Mouse (Mus musculus) cerebellum, postnatal 25 days (tissue): ENCODE data around the gene Rnf114.

Experiments used
- DNase-seq, 2 experiments: peaks; one replicate each; pipeline ENCODE4 v3.0.0; 2021; ENCODE audit warnings: mixed read lengths in 2 of 2

Gene Rnf114

DNA sequence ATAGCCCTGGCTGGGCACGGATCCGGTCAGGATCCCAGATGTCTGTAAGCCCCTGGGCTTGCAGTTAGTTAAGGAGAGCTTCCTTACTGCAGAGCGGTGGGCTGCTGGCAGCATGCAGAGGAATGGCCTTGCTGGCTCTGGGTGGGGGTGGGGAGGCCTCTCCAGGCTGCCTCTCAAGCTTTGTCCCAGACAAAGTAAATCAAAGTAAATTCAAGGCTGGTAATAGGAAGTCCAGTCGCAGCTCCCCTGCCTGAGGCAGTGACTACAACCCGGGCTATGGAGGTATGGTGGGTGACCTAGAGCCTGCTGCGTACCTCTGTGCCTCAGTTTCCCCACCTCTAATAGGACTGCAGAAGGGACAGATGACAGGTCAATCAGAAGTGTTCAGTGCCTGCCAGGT is 48.9 kb downstream of the Rnf114 start:
- no peak for DNase-seq

DNA sequence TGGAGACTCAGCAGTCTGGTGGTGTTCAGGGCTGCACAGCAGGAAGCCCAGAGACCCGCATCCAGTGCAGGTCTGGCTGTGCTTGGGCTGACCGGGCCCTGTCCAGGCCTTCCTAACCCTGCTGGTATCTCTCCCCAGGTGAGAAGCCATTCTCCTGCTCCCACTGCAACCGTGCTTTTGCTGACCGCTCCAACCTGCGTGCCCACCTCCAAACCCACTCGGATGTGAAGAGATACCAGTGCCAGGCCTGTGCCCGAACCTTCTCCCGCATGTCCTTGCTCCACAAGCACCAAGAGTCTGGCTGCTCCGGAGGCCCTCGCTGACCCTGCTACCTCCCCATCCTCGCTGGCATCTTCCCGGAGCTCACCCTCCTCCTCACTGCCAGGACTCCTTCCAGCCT is 49.3 kb downstream of the Rnf114 start:
- DNase-seq: no peak

DNA sequence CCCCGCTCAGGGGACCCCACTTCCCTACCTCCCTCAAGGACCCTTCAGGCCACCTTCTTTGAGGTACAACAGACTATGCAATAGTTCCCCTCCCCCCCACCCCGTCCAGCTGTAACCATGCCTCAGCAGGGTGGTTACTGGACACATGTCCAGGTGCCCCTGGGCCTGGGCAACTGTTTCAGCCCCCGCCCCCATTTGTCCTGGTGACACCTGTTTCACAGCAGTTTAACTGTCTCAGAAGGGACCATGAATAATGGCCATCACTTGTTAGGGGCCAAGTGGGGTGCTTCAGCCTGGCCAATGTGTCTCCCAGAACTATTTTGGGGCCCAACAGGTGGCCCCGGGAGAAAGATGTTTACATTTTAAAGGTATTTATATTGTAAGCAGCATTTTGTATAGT is 49.9 kb downstream of the Rnf114 start:
- no peak for DNase-seq

DNA sequence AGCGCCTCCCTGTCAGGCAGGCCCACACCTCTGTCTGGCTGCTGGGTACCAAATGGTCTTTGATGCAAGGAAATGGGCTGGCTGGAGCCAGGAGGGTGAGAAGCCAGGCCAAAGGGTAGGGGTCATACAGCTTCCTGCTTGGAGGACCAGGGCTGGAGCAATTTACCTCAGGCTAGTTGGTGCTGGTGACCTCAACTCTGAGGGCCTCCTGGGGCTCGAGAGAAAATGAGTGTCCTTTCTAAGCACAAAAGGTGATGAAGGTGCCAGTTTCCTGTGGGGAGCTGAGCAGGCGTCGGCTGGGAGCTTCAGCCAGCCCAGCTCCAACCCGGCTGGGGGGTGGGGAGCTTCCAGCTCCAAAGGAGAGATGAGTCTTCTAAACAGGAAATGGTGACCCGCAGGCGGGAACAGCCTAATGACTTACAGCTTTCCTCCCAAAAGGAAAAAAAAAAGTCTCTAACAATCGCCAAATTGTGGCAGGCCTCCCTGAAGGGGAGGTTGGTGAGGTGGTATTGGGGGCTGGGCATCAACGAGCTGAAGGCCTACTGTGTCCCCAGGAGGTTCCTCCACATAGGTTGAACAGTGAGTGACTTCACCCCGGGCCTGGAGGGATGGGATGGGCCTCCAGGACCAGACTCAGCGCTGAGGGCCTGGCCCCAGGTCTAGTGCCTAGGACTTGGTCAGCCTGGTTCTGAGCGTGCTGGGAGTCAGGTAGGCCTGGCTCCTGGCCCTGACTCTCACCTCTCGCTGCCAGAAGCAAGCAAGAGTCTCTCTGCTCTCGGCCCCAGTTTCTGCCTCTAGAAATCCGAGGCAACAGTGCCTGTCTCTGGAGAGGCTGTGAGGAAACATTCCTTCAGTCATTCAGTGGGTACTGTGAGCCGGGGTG is 50.9 kb downstream of the Rnf114 start:
- DNase-seq: peak in 1 of 2 experiments; percentile 37

DNA sequence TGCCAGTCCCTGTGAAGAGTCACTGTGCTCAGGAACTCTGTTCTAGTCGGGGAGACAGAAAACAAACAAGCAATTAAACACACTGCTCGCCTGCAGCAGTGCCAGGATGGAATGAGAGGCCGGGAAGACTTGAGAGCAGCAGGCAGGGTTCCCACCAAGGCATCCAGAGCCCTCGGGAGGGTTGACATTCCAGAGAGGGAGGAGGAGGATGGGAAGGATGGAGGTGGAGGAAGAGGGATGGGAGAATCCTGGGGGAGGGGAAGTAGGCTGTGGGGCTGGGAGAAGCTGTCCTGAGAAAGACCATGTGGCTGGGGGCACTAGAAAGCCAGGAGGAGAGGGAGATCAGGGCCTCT is 51.5 kb downstream of the Rnf114 start:
- DNase-seq: no peak

DNA sequence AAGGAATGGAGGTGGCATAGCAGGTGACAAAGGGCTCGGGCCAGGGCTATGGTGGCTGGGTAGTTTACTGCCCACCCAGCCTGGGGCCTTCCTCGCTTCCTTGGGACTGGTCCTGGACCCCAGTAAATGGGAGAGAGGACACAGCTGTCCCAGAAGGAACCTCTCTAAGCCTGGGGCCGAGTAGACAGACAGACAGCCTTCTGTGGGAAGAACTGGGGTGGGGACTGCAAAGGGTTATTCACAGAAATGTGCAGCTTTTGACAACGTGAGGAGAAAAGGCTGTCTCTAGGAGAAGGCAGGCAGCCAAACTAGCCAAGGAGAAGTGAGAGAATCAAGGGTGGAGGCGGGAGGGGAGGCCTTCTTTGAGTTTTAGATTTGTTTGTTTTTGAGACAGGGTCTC is 52.0 kb downstream of the Rnf114 start:
- DNase-seq: no peak

DNA sequence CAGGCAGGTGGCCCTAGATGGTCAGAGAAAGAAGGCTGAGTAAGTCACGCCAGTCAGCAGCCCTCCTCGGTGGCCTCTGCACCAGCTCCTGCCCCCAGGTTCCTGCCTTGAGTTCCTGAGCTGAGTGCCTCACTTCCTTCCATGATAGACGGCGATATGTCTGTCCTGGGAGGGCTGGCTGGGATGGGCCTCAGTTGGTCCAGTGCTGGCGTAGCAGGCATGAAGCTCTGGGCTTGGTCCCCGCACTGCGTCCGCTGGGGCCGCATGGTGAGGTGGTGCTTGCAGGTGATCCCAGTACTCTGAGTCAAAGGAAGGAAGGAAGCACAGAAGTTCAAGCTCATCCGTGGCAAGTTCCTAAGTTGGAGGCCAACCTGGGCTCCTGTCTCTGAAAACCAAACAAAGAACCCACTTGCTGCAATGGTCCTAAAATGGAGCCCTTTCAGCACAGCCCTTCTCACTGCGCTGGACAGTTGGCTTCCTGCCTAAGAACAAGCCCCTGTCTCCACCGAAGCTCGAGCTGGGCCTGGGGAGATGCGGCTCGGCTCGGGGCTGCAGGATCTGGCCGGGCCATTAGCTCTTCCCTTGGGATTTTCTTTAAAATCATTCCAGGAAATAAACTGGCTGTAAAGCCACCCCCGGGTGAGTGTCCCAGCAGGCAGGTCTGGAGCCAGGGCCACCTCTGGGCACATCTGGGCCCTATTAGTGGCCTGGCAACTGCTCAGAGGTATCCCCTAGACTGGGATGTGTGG is 54.2 kb downstream of the Rnf114 start:
- DNase-seq: no peak

DNA sequence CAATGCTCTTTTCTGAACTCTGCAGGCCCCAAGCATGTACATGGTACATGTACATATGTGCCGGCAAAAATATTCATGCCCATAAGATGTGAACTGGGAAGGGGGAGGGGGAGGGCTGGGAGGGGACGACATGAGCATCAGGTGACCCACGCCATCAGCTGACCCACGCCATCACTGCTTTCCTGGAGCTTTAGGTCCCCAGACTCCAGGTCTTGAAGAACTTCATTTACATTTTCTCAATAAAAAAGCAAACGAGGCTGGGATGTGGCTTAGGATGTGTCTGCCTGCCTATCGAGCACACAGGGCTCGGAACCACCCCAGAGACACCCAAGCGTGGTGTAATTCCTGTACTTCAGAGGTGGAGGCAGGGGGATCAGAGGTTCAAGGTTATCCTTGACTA is 55.0 kb downstream of the Rnf114 start:
- no peak for DNase-seq

DNA sequence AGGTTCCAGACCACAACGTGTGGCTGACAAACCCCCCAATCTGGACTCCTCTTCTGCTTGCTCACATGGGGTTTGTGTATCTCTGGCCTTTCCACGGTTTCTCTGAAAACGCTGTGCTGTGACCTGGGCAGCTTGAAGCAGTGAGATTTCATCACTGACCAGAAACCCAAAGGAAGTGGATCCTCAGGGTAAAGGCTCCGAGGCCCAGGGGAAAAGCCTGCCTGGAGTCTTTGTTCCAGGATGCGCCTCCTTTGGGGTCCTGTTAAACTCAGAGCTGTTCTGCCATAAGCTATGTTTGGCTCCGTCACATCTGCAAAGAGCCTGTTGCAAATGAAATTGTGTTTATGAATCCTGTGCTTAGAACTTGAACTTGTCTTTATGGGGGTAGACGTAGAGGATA is 56.5 kb downstream of the Rnf114 start:
- DNase-seq: no peak

DNA sequence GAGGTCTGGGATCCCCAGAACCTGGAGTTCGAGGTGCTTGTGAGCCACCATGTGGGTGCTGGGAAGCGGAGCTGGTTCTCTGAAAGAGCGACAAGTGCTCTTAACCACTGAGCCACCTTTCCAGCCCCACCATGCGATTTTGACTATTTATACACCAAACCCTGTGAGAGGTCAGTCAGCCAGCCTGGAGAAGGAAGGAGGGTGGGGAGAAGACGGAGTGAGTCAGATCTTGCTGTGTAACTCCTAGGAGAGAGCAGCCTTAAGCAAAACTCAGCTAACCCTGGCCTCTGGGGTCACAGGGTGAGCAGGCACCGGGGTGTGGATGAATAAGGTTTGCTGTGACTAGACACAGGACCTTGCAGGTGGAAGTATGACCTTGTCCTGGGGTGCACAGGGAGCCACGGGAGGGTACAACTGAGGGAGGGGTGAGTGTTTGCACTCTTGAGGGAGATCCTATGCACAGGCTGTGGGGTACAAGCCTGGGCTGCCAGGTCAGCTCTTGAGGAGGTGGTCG is 58.0 kb downstream of the Rnf114 start:
- DNase-seq: no peak

DNA sequence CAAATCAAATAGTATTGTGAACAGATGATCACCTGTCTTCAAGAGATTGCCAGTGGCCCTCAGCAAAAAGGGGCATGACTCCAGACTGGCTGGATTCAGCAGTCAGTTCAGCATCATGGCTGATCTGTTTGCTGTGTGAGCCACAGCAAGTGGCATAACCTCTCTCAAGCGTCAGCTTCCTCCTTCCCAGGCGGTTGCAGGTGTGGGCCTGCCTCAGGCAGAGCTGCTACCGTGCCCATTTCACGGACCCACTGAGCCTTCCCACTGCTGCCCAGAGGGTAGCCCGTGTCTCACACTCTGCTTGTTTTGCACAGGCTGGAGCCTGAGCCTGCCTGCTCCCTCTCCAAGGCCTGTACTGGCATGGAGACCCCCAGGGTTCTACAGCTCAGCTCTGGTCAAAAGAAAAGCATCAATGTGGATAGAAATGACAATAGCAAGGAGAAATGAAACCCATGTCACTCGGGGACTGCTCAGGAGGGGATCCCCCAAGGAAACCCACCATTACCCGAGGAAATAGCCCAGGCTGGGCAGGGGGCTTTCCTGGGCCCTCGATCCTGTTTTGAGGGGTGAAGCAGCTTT is 59.0 kb downstream of the Rnf114 start:
- DNase-seq: no peak

DNA sequence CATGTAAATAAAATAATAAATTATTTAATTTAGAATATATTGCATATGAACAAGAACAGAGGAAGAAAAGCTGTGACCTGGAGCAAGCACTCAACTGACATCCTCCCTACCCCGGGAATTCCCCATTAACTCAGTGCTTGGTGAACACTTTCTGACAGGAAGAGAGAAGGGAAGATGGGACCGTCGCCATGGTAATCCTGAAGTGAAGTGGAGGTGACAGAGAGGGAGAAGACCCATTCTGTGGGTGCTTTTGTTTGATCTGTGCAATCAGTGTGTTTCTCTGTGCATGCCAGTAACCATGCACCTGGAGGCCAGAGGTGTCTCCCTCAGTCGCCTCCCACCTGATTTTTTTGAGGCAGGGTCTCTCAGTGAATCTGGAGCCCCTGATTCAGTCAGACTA is 59.8 kb downstream of the Rnf114 start:
- DNase-seq: no peak

DNA sequence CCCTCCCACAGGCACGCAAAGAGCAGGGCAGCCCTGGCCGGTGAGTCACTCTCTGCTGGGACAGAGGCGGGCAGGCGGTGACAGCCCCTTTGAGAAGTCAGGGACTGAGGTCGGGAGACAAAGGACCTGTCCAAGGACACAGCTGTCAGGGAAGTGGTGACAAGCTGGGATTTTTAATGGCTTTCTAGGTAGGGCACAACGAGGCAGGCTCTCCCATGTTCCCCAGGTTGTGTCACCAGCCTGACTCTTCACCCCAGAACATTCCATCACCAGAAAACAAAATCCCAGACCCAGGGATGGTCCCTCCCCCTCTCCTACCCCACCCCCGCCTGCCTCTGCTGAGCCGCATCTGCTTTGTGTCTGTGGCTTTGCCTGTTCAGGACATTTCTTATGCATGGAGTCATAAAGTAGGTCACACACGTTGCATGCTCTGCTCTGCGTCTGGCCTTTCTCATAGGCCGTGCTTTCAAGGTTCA is 60.5 kb downstream of the Rnf114 start:
- DNase-seq: no peak

DNA sequence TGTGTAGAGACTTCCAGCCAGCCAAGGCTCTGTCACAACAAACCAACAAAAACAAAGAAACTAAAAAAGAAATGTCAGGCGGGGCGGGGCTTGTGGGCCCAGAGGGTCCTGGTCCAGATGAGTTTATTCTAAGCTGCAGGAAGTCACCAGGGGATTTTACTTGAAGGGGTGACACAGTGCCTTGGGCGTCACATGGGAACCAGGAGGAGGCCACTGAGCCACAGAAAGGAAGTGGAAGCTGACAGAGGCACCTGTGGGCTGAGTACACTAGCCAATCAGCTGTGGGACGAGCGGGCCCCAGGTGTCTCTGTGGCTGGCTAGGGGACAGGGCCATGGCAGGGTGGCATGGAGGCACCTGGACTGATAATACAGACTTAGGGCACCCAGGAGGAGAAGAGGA is 63.3 kb downstream of the Rnf114 start:
- no peak for DNase-seq

DNA sequence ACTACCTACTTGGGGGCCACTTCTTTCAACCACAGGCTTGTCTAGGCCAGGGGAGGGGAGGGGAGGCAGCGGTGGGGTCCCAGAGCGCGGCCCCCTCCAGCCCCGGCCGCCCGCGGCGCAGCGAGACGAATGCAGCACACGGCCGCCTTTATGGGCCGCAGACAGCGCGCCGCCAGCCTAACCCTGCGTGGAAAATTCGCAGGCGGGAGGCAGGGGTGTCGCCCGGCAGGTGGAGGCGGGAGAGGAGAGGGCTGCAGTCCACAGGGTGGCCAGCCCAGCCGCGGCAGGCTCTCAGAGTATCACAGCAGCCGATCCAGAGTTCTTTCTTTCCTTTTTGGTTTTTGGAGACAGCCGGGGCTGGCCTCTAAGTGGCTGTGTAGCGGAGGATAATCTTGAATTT is 67.0 kb downstream of the Rnf114 start:
- DNase-seq: no peak

DNA sequence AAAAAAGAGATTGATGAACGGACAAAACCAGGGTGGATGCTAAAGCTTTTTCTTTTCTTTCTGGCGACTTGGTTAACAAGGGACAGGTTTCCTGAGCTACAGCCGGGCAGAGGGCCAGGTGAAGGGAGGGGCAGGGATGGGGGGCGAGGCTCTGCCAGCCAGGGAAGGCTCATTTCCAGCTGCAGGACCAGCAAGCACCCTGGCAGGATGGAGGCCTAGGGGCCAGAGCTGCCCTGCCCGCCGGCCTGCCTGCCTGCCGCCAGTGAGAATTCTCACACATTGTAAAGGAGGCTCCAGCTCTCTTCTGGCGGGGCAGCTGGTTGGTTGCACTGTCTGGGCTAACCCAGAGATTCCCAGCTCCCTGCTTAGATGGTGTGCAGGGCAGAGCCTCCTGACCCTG is 69.7 kb downstream of the Rnf114 start:
- peak in 1 of 2 experiments; percentile 41 for DNase-seq

DNA sequence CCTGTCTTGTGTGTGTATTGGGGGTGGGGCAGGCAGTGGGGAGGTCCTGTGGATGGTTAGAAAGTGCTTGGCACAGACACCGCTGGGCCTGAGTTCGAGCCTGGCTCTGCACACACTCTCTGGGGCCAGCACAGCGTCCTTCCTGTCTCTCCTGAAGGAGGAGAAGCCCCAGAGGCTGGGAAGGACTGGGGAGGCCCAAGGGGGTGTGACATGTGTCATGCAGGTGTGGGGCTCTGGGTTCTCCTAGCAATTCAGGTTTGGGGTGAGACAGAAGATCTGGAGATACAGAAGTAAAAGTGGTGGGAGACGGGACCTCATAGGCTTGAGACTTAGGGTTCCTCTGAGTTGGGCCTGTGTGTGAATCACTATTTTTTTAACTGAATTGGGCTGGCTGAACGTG is 70.6 kb downstream of the Rnf114 start:
- no peak for DNase-seq

DNA sequence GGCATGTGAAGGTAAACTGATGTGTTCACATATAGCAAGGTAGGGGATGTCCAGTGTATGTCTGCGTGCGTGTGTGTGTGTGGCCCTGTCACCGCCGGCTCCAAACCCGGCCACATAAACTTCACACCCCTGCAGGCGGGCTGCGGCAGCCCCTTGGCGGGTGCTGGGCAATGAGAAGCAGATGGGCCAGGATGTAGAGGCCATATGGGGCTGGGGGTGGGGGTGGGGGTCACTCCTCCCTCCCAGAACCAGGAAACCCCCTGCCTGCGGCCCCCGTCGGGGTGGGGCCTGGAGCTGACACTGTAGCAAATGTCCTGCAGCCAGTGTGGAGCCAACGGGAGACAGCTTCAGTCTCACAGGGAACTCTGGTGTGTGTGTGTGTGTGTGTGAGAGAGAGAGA is 71.3 kb downstream of the Rnf114 start:
- no peak for DNase-seq

DNA sequence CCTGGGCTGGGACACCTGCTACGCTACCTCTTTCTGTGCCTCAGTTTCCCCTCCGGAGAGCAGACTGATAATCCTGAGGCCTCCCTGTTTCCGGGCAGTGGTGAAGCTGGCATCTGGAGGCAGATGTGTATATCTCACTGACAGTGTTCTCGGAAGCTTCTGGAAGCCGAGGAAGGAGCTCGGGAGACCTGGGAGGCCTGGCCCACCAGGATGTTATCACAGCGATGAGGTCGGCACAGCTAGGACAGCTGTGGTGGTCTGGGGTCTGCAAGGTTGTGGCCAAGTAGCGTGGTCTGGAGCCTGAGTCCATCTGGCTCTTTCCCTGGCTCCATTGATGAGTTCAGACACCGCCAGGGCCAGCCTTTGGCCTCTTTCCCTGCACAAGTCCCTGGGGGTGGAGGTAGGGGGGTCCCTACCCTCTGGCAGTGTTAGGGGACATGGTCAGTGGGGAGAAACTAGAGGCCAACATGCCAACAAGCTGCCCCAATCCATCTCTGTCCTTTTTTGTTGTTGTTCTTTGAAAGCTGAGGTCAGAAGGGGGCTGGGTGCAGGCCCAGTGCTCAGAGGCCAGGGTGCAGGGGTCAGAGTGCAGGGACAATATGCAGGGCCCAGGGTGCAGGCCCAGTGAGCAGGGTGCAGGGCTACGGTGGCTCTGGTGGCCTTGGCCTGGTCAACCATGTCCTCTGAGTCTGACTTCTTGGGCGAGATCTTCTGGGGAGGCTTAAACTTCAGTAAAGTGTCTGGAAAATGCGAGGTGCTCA is 72.3 kb downstream of the Rnf114 start:
- no peak for DNase-seq

DNA sequence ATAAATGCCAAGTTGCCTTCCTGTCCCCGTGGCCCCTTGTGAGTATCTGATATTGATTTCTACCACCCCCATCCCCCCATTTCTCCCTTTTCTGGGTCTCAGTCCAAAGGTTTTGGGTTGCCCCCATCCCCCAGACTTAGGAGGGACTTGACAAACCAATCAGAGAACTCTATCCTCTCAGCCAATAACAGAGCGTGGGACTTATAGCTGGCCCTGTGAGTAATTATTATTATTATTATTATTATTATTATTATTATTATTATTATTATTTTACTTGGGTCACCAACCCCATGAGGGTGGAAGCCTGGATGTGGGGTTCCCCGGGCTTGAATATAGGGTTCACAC is 72.8 kb downstream of the Rnf114 start:
- DNase-seq: no peak

DNA sequence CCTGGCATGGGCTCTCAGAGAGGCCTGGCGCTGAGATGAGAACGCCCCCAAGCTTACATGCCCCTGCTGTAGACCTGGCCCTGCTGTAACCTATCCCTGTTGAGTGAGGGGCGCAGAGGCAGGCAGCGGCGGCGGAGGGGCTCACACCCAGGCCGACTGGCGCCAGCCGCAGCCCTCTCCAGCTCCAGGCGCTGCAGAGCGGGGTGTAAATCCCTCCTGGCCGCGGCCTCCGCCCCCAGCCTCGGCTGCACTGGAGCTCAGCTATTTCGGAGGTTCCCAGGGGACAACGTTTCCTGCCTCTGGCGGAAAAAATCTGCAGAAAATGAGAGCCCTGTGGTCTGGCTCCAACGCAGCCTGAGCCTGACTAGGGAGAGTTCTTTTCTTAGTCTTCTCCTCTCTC is 73.2 kb downstream of the Rnf114 start:
- no peak for DNase-seq
